9 mouse cellular contexts compared by ENCODE assay signal in the genomic region with DNA sequence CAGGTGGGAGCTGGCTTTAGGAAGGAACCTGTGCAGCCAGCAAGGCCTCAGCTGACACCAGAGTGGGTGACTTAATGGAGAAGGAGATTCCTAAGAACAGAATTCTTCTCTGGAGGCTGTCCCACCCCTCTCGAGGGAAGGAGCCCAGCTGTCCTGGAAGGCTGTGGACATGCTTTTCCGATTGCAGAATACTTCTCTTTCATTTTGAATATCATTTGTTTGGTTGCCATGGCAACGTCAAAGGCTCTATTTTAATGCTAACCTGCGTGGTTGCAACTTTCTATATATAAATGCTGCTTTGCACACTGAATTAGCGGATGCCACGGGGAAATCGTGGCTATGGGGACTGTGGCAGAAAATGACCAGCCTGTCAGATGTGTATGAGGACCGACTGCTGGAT.
DNase-seq lines count a peak whose midpoint lies in the region; ATAC-seq and TF ChIP-seq lines count a peak whose summit lies in the region.
"Had no signal": no experiment of that assay in that cellular context is flagged by ENCODE, and none has a peak within 500 bp of the region (broad histone marks: within the 10 kb centered on the region; RNA-seq: fewer than 3 reads in every experiment).

No protein-coding gene starts in this region.

- peak overlapping the region; percentile 54 for H3K27ac ChIP-seq in forebrain, embryonic 16.5 days (ENCODE audit: low read length)
- H3K27ac ChIP-seq in hindbrain, postnatal 0 days = no peak overlapping the region
- H3K27ac ChIP-seq in embryonic facial prominence, embryonic 10.5 days (replicated peaks) = no peak overlapping the region
- H3K27ac ChIP-seq: stomach, embryonic 15.5 days had no signal

- peak; percentile 43 for DNase-seq in kidney, postnatal 10 days
- no peak for DNase-seq in kidney, postnatal 36 days
- peak; percentile 71 for DNase-seq in hindbrain, postnatal 0 days (ENCODE audit: low spot score)
- peak; percentile 63 to 70 for DNase-seq in right cerebral cortex, adult 2 months (ENCODE audit: low spot score in 2 of 2)
- no peak for DNase-seq in embryonic facial prominence, embryonic 10.5 days (ENCODE audit: low spot score)
- no peak for DNase-seq in ovary, postnatal 14 days (ENCODE audit: low spot score)
- DNase-seq in cerebellum, postnatal 4 days (ENCODE audit: low spot score in 2 of 2) = no peak

- 16% methylated on average over 8 of the region's 8 CpGs for WGBS in forebrain, embryonic 16.5 days
- 19% methylated on average over 8 of the region's 8 CpGs for WGBS in hindbrain, postnatal 0 days
- WGBS in embryonic facial prominence, embryonic 10.5 days = 79% methylated on average over 8 of the region's 8 CpGs

- no peaks in the 10 kb centered on the region for H3K9me3 ChIP-seq in forebrain, embryonic 16.5 days (ENCODE audit: control insufficient read depth, low read length)
- H3K9me3 ChIP-seq in hindbrain, postnatal 0 days (ENCODE audit: low read length) = no peaks in the 10 kb centered on the region
- H3K9me3 ChIP-seq in embryonic facial prominence, embryonic 10.5 days = no peaks in the 10 kb centered on the region
- H3K9me3 ChIP-seq: stomach, embryonic 15.5 days had no signal

- no peaks in the 10 kb centered on the region for H3K36me3 ChIP-seq in forebrain, embryonic 16.5 days (ENCODE audit: control insufficient read depth, insufficient read depth)
- no peaks in the 10 kb centered on the region for H3K36me3 ChIP-seq in hindbrain, postnatal 0 days (ENCODE audit: insufficient read depth, low read length)
- no peaks in the 10 kb centered on the region for H3K36me3 ChIP-seq in embryonic facial prominence, embryonic 10.5 days (replicated peaks)
- H3K36me3 ChIP-seq: stomach, embryonic 15.5 days had no signal

- peaks cover 9% of the 10 kb centered on the region for H3K4me1 ChIP-seq in forebrain, embryonic 16.5 days (replicated peaks; ENCODE audit: control insufficient read depth, insufficient read depth, low read length)
- peaks cover 8% of the 10 kb centered on the region; the same call in 1 of the 2 replicates for H3K4me1 ChIP-seq in hindbrain, postnatal 0 days (ENCODE audit: insufficient read depth, low read length)
- peaks cover 28% of the 10 kb centered on the region for H3K4me1 ChIP-seq in embryonic facial prominence, embryonic 10.5 days
- H3K4me1 ChIP-seq: stomach, embryonic 15.5 days had no signal

- peak overlapping the region; percentile 28 for H3K4me2 ChIP-seq in forebrain, embryonic 16.5 days (ENCODE audit: low read length)
- H3K4me2 ChIP-seq in hindbrain, postnatal 0 days (ENCODE audit: low read depth, low read length) = no peak overlapping the region
- H3K4me2 ChIP-seq: stomach, embryonic 15.5 days had no signal

- H3K27me3 ChIP-seq in forebrain, embryonic 16.5 days (replicated peaks; ENCODE audit: control insufficient read depth, insufficient read depth, low read length) = no peaks in the 10 kb centered on the region
- H3K27me3 ChIP-seq in hindbrain, postnatal 0 days (ENCODE audit: insufficient read depth, low read length) = no peaks in the 10 kb centered on the region
- no peaks in the 10 kb centered on the region; the same call in 1 of the 2 replicates for H3K27me3 ChIP-seq in embryonic facial prominence, embryonic 10.5 days (replicated peaks; ENCODE audit: low read depth, poor library complexity, severe bottlenecking)
- H3K27me3 ChIP-seq: stomach, embryonic 15.5 days had no signal

- no peak overlapping the region for H3K9ac ChIP-seq in forebrain, embryonic 16.5 days (replicated peaks; ENCODE audit: low read depth, low read length)
- H3K9ac ChIP-seq in hindbrain, postnatal 0 days (replicated peaks; ENCODE audit: low read length) = no peak overlapping the region
- H3K9ac ChIP-seq: stomach, embryonic 15.5 days had no signal

- peak; percentile 52; the same call in 1 of the 2 replicates for ATAC-seq in forebrain, embryonic 16.5 days
- ATAC-seq in hindbrain, postnatal 0 days = no peak

- TF ChIP-seq CTCF in hindbrain, postnatal 0 days (IDR thresholded peaks at IDR 0.05; ENCODE audit: low read depth) = no peak

- no peak overlapping the region for H3K4me3 ChIP-seq in forebrain, embryonic 16.5 days (replicated peaks; ENCODE audit: low read length)
- no peak overlapping the region for H3K4me3 ChIP-seq in hindbrain, postnatal 0 days (ENCODE audit: low read length)
- H3K4me3 ChIP-seq in embryonic facial prominence, embryonic 10.5 days = no peak overlapping the region
- H3K4me3 ChIP-seq: stomach, embryonic 15.5 days had no signal

Comparison
In these comparisons a context has a peak if more than half of its experiments do, and no peak if none do; other contexts are left out.
1. DNase-seq: peak in kidney, postnatal 10 days (single experiment), hindbrain, postnatal 0 days (single experiment) and right cerebral cortex, adult 2 months (2 of 2); none in kidney, postnatal 36 days (0 of 2), embryonic facial prominence, embryonic 10.5 days (single experiment), ovary, postnatal 14 days (single experiment) and cerebellum, postnatal 4 days (0 of 2).